Mouse (Mus musculus) gastrocnemius, postnatal 10 days (tissue): ENCODE data around the gene Speer4f2. TPM values are rescaled to one million over a fixed set of nuclear protein-coding genes. Genes with fewer than 3 reads are reported as not detected.

Source experiments
- total RNA-seq, 2 experiments: library from RNA; stranded (reverse); gene quantifications; 2 replicates each; pipeline ENCODE4 v1.2.3; 2021

Gene Speer4f2
- total RNA-seq, 2 experiments from 2014 or later: not detected

Other genes starting within 250 kb of the Speer4f2 start
- not detected for gene Speer4f1, start 102.9 kb downstream of the Speer4f2 start, total RNA-seq
- gene Sema3c, start 201.1 kb downstream of the Speer4f2 start, total RNA-seq: 100 to 1,000 TPM; 112 to 129 TPM